Mouse (Mus musculus) C2C12 (cell line): ENCODE data around the gene Pla2g4e.

Experiments used
- CTCF ChIP-seq: IDR thresholded peaks from one replicate; pipeline ENCODE4 v1.5.1; 2011; ENCODE audit not compliant: control insufficient read depth, insufficient read depth, insufficient read length
- MYOD1 ChIP-seq: IDR thresholded peaks from one replicate; pipeline ENCODE4 v1.6.1; 2011; ENCODE audit warnings: low read depth; ENCODE audit not compliant: control insufficient read depth, insufficient read length
- MYOG ChIP-seq: IDR thresholded peaks from one replicate; pipeline ENCODE4 v1.6.1; 2011; ENCODE audit not compliant: control insufficient read depth, insufficient read length; ENCODE audit errors: extremely low read depth

- TF ChIP-seq CTCF (no peak), MYOG (no peak), MYOD1 (no peak)
Measured at GRCm38 (mm10) chr2:120126901-120127300, 118.2 kb downstream of the Pla2g4e start.
